Mouse (Mus musculus): ENCODE measurements around the gene Dirc2. TPM values are rescaled to one million over a fixed set of nuclear protein-coding genes. Genes with fewer than 3 reads are reported as not detected.

Gene Dirc2
- polyA plus RNA-seq, 1 experiment from 2014 or later: 10.0 TPM

DNA sequence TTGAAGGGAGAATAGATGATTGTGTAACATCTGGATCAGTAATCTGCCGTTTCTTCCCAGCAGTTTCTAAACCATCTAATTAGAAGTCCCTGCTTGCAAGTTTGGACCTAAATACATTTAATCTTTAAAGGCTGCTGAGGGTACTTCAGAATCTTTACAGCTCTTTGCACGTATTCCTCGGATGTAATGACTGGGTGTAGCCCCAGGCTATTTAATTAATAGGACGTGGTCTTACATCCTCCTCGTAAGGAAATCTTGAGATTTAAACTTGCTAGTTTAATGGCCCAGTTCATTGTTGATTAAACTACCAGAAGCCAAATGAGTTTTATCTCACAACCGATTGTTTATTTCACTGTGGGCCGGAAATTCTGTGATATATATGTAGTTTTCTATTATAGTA lies 10.5 kb upstream of the Dirc2 start:
- Histone ChIP-seq H3K9ac (ENCODE audit: low read length) (no peak overlapping the region), H3K9me3 (ENCODE audit: control insufficient read depth, low read length) (no peaks in the 10 kb centered on the region), H3K27me3 (ENCODE audit: control insufficient read depth, insufficient read depth, low read depth, low read length) (no peaks in the 10 kb centered on the region), H3K27ac (ENCODE audit: low read length) (no peak overlapping the region), H3K4me3 (ENCODE audit: low read length) (no peak overlapping the region), H3K36me3 (ENCODE audit: control insufficient read depth, insufficient read depth, low read length) (no peaks in the 10 kb centered on the region), H3K4me1 (replicated peaks; ENCODE audit: control insufficient read depth, insufficient read depth, low read length) (no peaks in the 10 kb centered on the region), H3K4me2 (ENCODE audit: low read depth, low read length) (no peak overlapping the region)
- WGBS: 84% methylated on average over 7 of the region's 7 CpGs
- ATAC-seq (ENCODE audit: low read depth): no peak

DNA sequence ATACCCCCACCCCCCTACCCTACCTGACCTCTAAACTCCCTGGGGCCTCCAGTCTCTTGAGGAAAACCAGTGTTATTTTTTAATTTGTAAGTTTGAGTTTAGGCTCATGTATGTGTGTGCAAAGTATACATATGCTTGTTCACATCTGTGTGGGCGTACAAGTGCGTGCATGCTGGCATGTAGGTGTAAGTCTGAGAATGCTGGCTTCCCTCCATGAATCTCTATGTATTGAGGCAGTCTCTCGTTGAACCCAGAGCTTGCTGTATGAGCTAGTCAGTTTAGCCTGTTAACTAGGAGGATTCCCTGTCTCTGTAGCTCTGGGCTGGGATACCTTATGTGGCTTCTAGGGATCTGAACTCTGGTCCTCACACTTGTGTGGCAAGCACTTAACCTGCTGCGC lies 8.6 kb upstream of the Dirc2 start:
- H3K9me3 ChIP-seq (ENCODE audit: control insufficient read depth, low read length): no peaks in the 10 kb centered on the region
- no peaks in the 10 kb centered on the region for H3K4me1 ChIP-seq (replicated peaks; ENCODE audit: control insufficient read depth, insufficient read depth, low read length)
- no peak overlapping the region for H3K4me2 ChIP-seq (ENCODE audit: low read depth, low read length)
- H3K9ac ChIP-seq (ENCODE audit: low read length): no peak overlapping the region
- H3K36me3 ChIP-seq (ENCODE audit: control insufficient read depth, insufficient read depth, low read length): no peaks in the 10 kb centered on the region
- no peak for ATAC-seq (ENCODE audit: low read depth)
- no peak overlapping the region for H3K27ac ChIP-seq (ENCODE audit: low read length)
- H3K27me3 ChIP-seq (ENCODE audit: control insufficient read depth, insufficient read depth, low read depth, low read length): no peaks in the 10 kb centered on the region
- H3K4me3 ChIP-seq (ENCODE audit: low read length): no peak overlapping the region
- WGBS: 96% methylated on average over 4 of the region's 4 CpGs

DNA sequence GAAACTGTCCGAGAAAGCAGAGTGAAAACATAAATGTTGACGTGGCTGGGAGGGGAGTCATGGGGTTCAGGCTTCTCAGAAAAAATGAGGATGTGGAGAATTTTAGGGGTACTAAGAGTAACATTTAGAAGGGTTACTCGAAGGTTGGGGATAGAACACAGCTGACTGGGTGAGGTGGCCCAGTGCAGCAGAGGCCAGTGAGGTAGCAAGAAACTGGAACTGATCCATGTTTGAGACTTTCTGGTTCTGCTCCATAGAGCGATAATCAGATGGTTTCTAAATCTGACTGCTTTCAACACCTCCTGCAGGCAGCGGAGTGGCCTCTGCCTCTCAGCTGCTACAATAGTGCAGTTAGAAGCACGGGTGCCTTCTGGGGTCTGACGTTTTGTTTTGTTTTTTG lies 7.6 kb upstream of the Dirc2 start:
- 82% methylated on average over 7 of the region's 7 CpGs for WGBS
- no peaks in the 10 kb centered on the region for H3K27me3 ChIP-seq (ENCODE audit: control insufficient read depth, insufficient read depth, low read depth, low read length)
- no peaks in the 10 kb centered on the region for H3K4me1 ChIP-seq (replicated peaks; ENCODE audit: control insufficient read depth, insufficient read depth, low read length)
- H3K4me3 ChIP-seq (ENCODE audit: low read length): no peak overlapping the region
- H3K9me3 ChIP-seq (ENCODE audit: control insufficient read depth, low read length): no peaks in the 10 kb centered on the region
- H3K27ac ChIP-seq (ENCODE audit: low read length): no peak overlapping the region
- ATAC-seq (ENCODE audit: low read depth): no peak
- H3K9ac ChIP-seq (ENCODE audit: low read length): no peak overlapping the region
- no peaks in the 10 kb centered on the region for H3K36me3 ChIP-seq (ENCODE audit: control insufficient read depth, insufficient read depth, low read length)
- no peak overlapping the region for H3K4me2 ChIP-seq (ENCODE audit: low read depth, low read length)

DNA sequence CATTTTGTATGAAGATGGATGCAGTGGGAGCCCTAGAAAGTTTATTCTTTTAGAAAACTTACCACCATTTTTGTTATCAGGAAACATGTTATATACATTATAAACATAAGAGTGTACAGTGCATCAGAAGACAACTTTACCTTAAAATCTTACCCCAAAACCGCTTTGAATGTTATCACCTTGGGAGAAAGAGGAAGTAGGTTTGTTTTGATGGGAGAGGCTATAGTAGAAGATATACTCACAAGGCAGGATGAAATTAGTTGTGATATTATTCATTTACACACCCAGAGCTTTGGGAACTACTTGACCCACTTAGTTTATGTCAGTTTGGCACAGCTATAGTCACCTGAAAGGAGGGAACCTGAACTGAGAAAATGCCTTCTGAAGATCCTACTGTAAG lies 6.7 kb upstream of the Dirc2 start:
- Histone ChIP-seq H3K4me2 (ENCODE audit: low read depth, low read length) (no peak overlapping the region), H3K4me1 (replicated peaks; ENCODE audit: control insufficient read depth, insufficient read depth, low read length) (peaks cover 6% of the 10 kb centered on the region), H3K9ac (ENCODE audit: low read length) (no peak overlapping the region), H3K36me3 (ENCODE audit: control insufficient read depth, insufficient read depth, low read length) (no peaks in the 10 kb centered on the region), H3K27me3 (ENCODE audit: control insufficient read depth, insufficient read depth, low read depth, low read length) (no peaks in the 10 kb centered on the region), H3K4me3 (ENCODE audit: low read length) (no peak overlapping the region), H3K27ac (ENCODE audit: low read length) (no peak overlapping the region), H3K9me3 (ENCODE audit: control insufficient read depth, low read length) (no peaks in the 10 kb centered on the region)
- 80% methylated on average over 1 of the region's 1 CpGs for WGBS
- no peak for ATAC-seq (ENCODE audit: low read depth)

DNA sequence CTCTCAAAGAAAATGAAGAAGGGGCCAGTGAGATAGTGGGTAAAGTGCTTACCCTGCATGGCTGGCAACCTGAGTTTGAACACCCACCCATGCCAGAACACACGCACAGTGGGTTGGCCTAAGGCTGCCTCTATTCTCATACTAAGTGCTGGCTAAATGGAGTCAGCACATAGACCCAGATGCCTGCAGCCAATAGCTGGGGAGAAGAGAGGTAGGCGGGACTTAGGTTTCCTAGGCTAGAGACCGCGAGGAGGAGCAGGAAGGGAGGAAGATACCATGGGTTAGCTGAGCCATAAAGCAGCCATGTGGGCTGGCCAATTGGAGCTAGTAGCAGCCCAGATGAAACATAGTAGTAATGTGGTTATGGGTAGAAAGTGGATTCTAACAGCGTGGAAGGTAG lies 3.4 kb upstream of the Dirc2 start:
- peaks cover 15% of the 10 kb centered on the region for H3K4me1 ChIP-seq (replicated peaks; ENCODE audit: control insufficient read depth, insufficient read depth, low read length)
- no peaks in the 10 kb centered on the region for H3K9me3 ChIP-seq (ENCODE audit: control insufficient read depth, low read length)
- no peaks in the 10 kb centered on the region for H3K36me3 ChIP-seq (ENCODE audit: control insufficient read depth, insufficient read depth, low read length)
- H3K4me2 ChIP-seq (ENCODE audit: low read depth, low read length): no peak overlapping the region
- no peaks in the 10 kb centered on the region for H3K27me3 ChIP-seq (ENCODE audit: control insufficient read depth, insufficient read depth, low read depth, low read length)
- ATAC-seq (ENCODE audit: low read depth): no peak
- WGBS: 86% methylated on average over 5 of the region's 5 CpGs
- H3K4me3 ChIP-seq (ENCODE audit: low read length): no peak overlapping the region
- no peak overlapping the region for H3K27ac ChIP-seq (ENCODE audit: low read length)
- H3K9ac ChIP-seq (ENCODE audit: low read length): no peak overlapping the region

DNA sequence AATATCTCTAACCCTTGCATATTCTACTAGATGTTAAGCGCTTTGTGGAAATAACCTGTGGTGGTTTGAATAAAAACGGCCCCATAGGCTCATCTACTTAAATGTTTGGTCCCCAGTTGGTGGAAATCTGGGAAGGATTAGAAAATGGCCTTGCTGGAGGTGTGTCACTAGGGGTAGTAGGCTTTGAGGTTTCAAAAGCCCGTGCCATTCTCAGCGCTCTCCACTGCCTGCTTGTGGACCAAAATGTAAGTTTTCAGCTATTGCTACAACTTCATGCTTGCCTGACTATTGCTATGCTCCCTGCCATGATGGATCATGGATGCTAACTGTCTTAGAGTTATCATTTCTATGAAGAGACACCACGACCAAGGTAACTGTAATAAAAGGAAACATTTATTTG lies 2.5 kb upstream of the Dirc2 start:
- no peaks in the 10 kb centered on the region for H3K27me3 ChIP-seq (ENCODE audit: control insufficient read depth, insufficient read depth, low read depth, low read length)
- no peak overlapping the region for H3K9ac ChIP-seq (ENCODE audit: low read length)
- no peaks in the 10 kb centered on the region for H3K9me3 ChIP-seq (ENCODE audit: control insufficient read depth, low read length)
- 83% methylated on average over 5 of the region's 5 CpGs for WGBS
- no peak for ATAC-seq (ENCODE audit: low read depth)
- H3K4me2 ChIP-seq (ENCODE audit: low read depth, low read length): no peak overlapping the region
- no peaks in the 10 kb centered on the region for H3K36me3 ChIP-seq (ENCODE audit: control insufficient read depth, insufficient read depth, low read length)
- H3K27ac ChIP-seq (ENCODE audit: low read length): no peak overlapping the region
- no peak overlapping the region for H3K4me3 ChIP-seq (ENCODE audit: low read length)
- H3K4me1 ChIP-seq (replicated peaks; ENCODE audit: control insufficient read depth, insufficient read depth, low read length): peaks cover 15% of the 10 kb centered on the region

DNA sequence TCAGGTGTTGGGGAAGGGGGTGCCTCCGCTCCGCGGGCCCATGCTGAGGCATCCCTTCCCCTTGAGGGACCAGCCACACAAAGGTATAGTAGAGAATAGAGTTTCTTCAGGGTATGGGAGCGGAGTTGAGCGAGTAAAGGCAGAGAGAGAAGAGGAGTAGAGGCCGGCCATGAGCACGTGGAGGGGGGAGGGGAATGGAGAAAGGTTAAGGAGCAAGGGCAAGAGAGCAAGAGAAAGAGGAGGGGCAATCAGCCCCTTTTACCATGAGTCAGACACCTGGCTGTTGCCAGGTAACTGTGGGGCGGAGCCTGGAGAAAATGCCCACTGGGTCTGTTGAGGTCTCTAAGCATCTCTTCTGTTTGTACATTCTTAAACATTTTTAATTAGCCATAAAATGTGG lies 2.0 kb upstream of the Dirc2 start:
- Histone ChIP-seq H3K9me3 (ENCODE audit: control insufficient read depth, low read length) (no peaks in the 10 kb centered on the region), H3K4me3 (ENCODE audit: low read length) (peak overlapping the region; percentile 77), H3K4me2 (ENCODE audit: low read depth, low read length) (peak overlapping the region; percentile 97), H3K27ac (ENCODE audit: low read length) (no peak overlapping the region), H3K27me3 (ENCODE audit: control insufficient read depth, insufficient read depth, low read depth, low read length) (no peaks in the 10 kb centered on the region), H3K9ac (ENCODE audit: low read length) (peak overlapping the region; percentile 73; the same call in 1 of the 2 replicates), H3K36me3 (ENCODE audit: control insufficient read depth, insufficient read depth, low read length) (no peaks in the 10 kb centered on the region), H3K4me1 (replicated peaks; ENCODE audit: control insufficient read depth, insufficient read depth, low read length) (peaks cover 15% of the 10 kb centered on the region)
- ATAC-seq (ENCODE audit: low read depth): no peak
- 17% methylated on average over 8 of the region's 8 CpGs for WGBS

DNA sequence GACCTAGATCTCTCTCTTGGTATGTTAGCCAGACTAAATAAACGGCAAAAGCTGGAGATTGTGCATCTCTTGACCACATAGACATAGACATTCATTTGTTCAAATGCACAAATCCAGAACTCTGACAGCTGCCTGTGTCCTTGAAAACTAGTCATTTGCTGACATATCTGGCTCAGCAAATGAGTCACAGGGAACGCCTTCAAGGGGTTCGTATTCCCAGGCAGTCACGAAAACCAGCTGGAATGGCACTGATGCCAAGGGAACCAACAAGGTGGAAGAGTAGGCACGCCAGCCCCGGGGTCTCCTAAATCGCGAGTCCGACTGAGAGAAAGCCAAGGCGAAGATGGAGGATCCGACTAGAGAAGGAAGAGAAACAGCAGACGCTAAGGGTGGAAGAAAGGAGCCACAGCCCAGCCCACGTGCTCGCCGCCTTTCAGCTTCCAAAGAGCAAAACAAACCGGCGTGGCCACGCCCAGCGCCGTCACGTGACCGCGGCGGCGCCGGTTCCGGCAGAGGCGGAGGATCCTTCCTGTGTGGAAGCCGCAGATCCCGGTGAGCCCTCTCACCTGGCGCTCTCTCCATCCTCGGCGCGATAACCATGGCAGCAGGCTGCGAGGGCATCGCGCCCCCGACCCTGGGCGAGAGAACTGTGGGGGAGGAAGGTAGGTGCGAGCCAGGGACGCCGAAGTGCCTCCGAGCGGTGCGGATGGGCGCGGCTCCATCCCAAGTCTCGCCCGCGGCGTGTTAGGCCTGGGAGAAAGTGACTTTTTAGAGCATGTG lies 912 bp upstream of the Dirc2 start, which contains the start of gene Hspbap1:
Gene Hspbap1, plus strand, starts transcription at position 498 of the 780 bp plus-strand sequence.
- ATAC-seq (ENCODE audit: low read depth): peak; percentile 75
- under 1% methylated on average over 51 of the region's 51 CpGs for WGBS
- H3K36me3 ChIP-seq (ENCODE audit: control insufficient read depth, insufficient read depth, low read length): no peaks in the 10 kb centered on the region
- peak within 1 kb of the TSS; percentile 77 for H3K4me3 ChIP-seq (ENCODE audit: low read length)
- peak within 1 kb of the TSS; percentile 41 for H3K27ac ChIP-seq (ENCODE audit: low read length)
- no peaks in the 10 kb centered on the region for H3K27me3 ChIP-seq (ENCODE audit: control insufficient read depth, insufficient read depth, low read depth, low read length)
- H3K9ac ChIP-seq (ENCODE audit: low read length): peak within 1 kb of the TSS; percentile 92
- peaks cover 15% of the 10 kb centered on the region for H3K4me1 ChIP-seq (replicated peaks; ENCODE audit: control insufficient read depth, insufficient read depth, low read length)
- H3K4me2 ChIP-seq (ENCODE audit: low read depth, low read length): peak within 1 kb of the TSS; percentile 97
- no peaks in the 10 kb centered on the region for H3K9me3 ChIP-seq (ENCODE audit: control insufficient read depth, low read length)

DNA sequence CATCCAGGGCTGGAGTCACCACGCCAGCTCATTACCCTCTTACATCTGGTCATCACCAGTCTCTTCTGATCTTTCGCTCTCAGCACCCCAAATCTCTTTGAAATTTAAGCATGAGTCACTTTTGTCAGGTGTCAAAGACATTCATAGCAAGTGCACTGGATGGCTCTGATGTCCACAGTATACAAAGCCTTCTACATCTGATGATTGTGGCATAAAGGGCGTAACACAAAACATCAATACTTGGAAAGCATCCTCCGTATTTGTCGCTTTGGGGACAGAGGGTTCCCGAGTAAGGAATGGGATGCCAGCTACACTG lies 729 bp downstream of the Dirc2 start:
- 23% methylated on average over 6 of the region's 6 CpGs for WGBS

More for the DNA sequence above, 729 bp downstream of the Dirc2 start:
- H3K9ac ChIP-seq (ENCODE audit: low read length): peak overlapping the region; percentile 92
- H3K27ac ChIP-seq (ENCODE audit: low read length): no peak overlapping the region
- no peaks in the 10 kb centered on the region for H3K27me3 ChIP-seq (ENCODE audit: control insufficient read depth, insufficient read depth, low read depth, low read length)
- no peaks in the 10 kb centered on the region for H3K9me3 ChIP-seq (ENCODE audit: control insufficient read depth, low read length)
- ATAC-seq (ENCODE audit: low read depth): no peak
- H3K4me3 ChIP-seq (ENCODE audit: low read length): peak overlapping the region; percentile 77
- H3K4me2 ChIP-seq (ENCODE audit: low read depth, low read length): peak overlapping the region; percentile 97
- no peaks in the 10 kb centered on the region for H3K36me3 ChIP-seq (ENCODE audit: control insufficient read depth, insufficient read depth, low read length)
- peaks cover 15% of the 10 kb centered on the region for H3K4me1 ChIP-seq (replicated peaks; ENCODE audit: control insufficient read depth, insufficient read depth, low read length)
